Mouse (Mus musculus): ENCODE measurements at regions not wholly inside any gene's neighbourhood (a gene's known extent, or its start where the extent isn't known, plus 50 kb on each side); places are given as distances from the start of the nearest gene placed in this dataset.

GRCm38 (mm10) chr2:159068303-159069020 lies 273.9 kb downstream of the Dhx35 start:
- Histone ChIP-seq H3K27ac (replicated peaks) (no peak overlapping the region), H3K4me3 (replicated peaks) (no peak overlapping the region), H3K27me3 (no peaks in the 10 kb centered on the region), H3K9ac (no peak overlapping the region), H3K4me2 (no peak overlapping the region), H3K36me3 (replicated peaks) (no peaks in the 10 kb centered on the region), H3K4me1 (replicated peaks) (no peaks in the 10 kb centered on the region), H3K9me3 (replicated peaks) (no peaks in the 10 kb centered on the region)
- ATAC-seq (ENCODE audit: insufficient read depth): no peak
- WGBS (ENCODE audit: insufficient replicate concordance): 41% methylated on average over 7 of the region's 7 CpGs

- no peak for ATAC-seq (ENCODE audit: insufficient read depth)
- Histone ChIP-seq H3K4me2 (no peak overlapping the region), H3K36me3 (replicated peaks) (no peaks in the 10 kb centered on the region), H3K9me3 (replicated peaks) (no peaks in the 10 kb centered on the region), H3K27me3 (no peaks in the 10 kb centered on the region), H3K9ac (no peak overlapping the region), H3K4me3 (replicated peaks) (no peak overlapping the region), H3K4me1 (replicated peaks) (no peaks in the 10 kb centered on the region), H3K27ac (replicated peaks) (no peak overlapping the region)
- WGBS (ENCODE audit: insufficient replicate concordance): 19% methylated on average over 6 of the region's 6 CpGs
These were observed 274.6 kb downstream of the Dhx35 start for GRCm38 (mm10) chr2:159069180-159069579.

DNA sequence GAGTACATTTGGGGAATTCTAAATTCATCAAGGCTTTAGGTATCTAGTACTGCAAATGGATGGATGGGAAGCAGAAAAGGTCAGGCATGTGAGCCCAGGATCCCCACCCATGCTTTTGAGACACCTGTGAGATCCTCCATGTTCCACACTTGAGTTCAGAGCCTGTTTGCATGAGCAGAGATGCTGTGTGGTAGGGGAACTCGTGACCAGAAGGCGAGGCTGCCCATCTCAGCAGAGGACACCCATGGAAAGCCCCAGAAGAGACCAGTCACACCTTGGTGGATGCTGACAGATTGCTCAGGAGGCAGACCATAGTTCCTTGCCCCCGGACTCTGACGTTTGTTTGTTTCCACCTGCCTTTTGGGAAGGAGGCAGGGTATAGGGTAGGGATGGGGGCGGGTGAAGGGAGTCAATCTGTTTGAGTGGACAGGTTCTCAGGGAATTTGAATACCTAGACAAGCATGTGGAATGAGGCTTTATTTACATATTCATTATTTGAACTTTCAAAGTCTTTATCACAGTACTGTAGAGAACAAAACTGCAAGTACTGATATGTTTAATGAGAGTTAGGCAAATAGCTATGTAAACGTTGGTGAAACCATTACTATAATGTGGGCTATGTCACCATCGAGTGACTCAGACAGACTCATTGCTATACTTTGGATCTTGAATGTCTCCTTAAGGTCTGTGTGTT lies 278.5 kb downstream of the Dhx35 start:
- no peak overlapping the region for H3K4me3 ChIP-seq (replicated peaks)
- 55% methylated on average over 7 of the region's 7 CpGs for WGBS (ENCODE audit: insufficient replicate concordance)
- no peak overlapping the region for H3K9ac ChIP-seq
- ATAC-seq (ENCODE audit: insufficient read depth): no peak
- no peak overlapping the region for H3K27ac ChIP-seq (replicated peaks)
- no peaks in the 10 kb centered on the region for H3K9me3 ChIP-seq (replicated peaks)
- no peak overlapping the region for H3K4me2 ChIP-seq
- no peaks in the 10 kb centered on the region for H3K4me1 ChIP-seq (replicated peaks)
- no peaks in the 10 kb centered on the region for H3K27me3 ChIP-seq
- no peaks in the 10 kb centered on the region for H3K36me3 ChIP-seq (replicated peaks)

- no peaks in the 10 kb centered on the region for H3K27me3 ChIP-seq
- no peaks in the 10 kb centered on the region for H3K36me3 ChIP-seq (replicated peaks)
- WGBS (ENCODE audit: insufficient replicate concordance): 51% methylated on average over 7 of the region's 7 CpGs
- H3K4me3 ChIP-seq (replicated peaks): no peak overlapping the region
- no peak overlapping the region for H3K27ac ChIP-seq (replicated peaks)
- no peaks in the 10 kb centered on the region for H3K9me3 ChIP-seq (replicated peaks)
- no peak overlapping the region for H3K9ac ChIP-seq
- H3K4me1 ChIP-seq (replicated peaks): no peaks in the 10 kb centered on the region
- no peak overlapping the region for H3K4me2 ChIP-seq
- no peak for ATAC-seq (ENCODE audit: insufficient read depth)
These were observed 285.2 kb downstream of the Dhx35 start for GRCm38 (mm10) chr2:159079836-159080235.

- H3K4me2 ChIP-seq: no peak overlapping the region
- no peak overlapping the region for H3K4me3 ChIP-seq (replicated peaks)
- 68% methylated on average over 19 of the region's 19 CpGs for WGBS (ENCODE audit: insufficient replicate concordance)
- H3K9me3 ChIP-seq (replicated peaks): no peaks in the 10 kb centered on the region
- H3K4me1 ChIP-seq (replicated peaks): no peaks in the 10 kb centered on the region
- no peak overlapping the region for H3K27ac ChIP-seq (replicated peaks)
- ATAC-seq (ENCODE audit: insufficient read depth): no peak
- no peaks in the 10 kb centered on the region for H3K27me3 ChIP-seq
- no peak overlapping the region for H3K9ac ChIP-seq
- no peaks in the 10 kb centered on the region for H3K36me3 ChIP-seq (replicated peaks)
These were observed 286.4 kb downstream of the Dhx35 start for GRCm38 (mm10) chr2:159080784-159081544.

- no peaks in the 10 kb centered on the region for H3K4me1 ChIP-seq (replicated peaks)
- ATAC-seq (ENCODE audit: insufficient read depth): no peak
These were observed 292.2 kb downstream of the Dhx35 start for GRCm38 (mm10) chr2:159086836-159087235.

GRCm38 (mm10) chr2:159088196-159088595 lies 293.6 kb downstream of the Dhx35 start:
- 59% methylated on average over 4 of the region's 4 CpGs for WGBS (ENCODE audit: insufficient replicate concordance)
- no peak for ATAC-seq (ENCODE audit: insufficient read depth)
- H3K9me3 ChIP-seq (replicated peaks): no peaks in the 10 kb centered on the region
- no peaks in the 10 kb centered on the region for H3K27me3 ChIP-seq
- H3K4me2 ChIP-seq: no peak overlapping the region
- no peak overlapping the region for H3K4me3 ChIP-seq (replicated peaks)
- H3K27ac ChIP-seq (replicated peaks): no peak overlapping the region
- no peak overlapping the region for H3K9ac ChIP-seq
- no peaks in the 10 kb centered on the region for H3K36me3 ChIP-seq (replicated peaks)
- no peaks in the 10 kb centered on the region for H3K4me1 ChIP-seq (replicated peaks)

More at GRCm38 (mm10) chr2:159086836-159087235, 292.2 kb downstream of the Dhx35 start:
- no peaks in the 10 kb centered on the region for H3K36me3 ChIP-seq (replicated peaks)
- no peak overlapping the region for H3K27ac ChIP-seq (replicated peaks)
- H3K9ac ChIP-seq: no peak overlapping the region
- H3K9me3 ChIP-seq (replicated peaks): no peaks in the 10 kb centered on the region
- H3K4me3 ChIP-seq (replicated peaks): no peak overlapping the region
- no peaks in the 10 kb centered on the region for H3K27me3 ChIP-seq
- WGBS (ENCODE audit: insufficient replicate concordance): 68% methylated on average over 2 of the region's 2 CpGs
- no peak overlapping the region for H3K4me2 ChIP-seq

DNA sequence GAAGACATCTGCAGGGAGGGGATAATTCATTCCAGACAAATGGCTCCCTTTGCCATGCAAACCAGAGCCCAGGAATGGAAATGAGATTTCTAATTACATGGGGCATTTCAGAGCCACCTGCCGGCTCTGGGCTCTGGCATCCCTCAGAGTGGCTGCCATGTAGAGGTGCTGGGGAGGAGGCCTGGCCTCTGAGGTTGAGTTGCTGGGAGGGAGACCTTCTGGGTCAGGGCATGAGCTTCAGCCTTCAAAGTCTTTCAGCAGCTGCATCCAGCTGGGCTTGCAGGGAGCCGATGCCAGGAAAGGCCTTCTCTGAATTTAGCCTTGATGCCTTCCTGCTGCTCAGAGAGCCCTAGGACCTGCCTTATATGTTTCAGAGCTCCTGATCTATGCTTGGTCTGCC lies 302.1 kb downstream of the Dhx35 start:
- 52% methylated on average over 2 of the region's 2 CpGs for WGBS (ENCODE audit: insufficient replicate concordance)
- no peak for ATAC-seq (ENCODE audit: insufficient read depth)
- no peak overlapping the region for H3K4me2 ChIP-seq
- H3K4me3 ChIP-seq (replicated peaks): no peak overlapping the region
- H3K36me3 ChIP-seq (replicated peaks): no peaks in the 10 kb centered on the region
- no peaks in the 10 kb centered on the region for H3K4me1 ChIP-seq (replicated peaks)
- H3K27ac ChIP-seq (replicated peaks): no peak overlapping the region
- no peaks in the 10 kb centered on the region for H3K9me3 ChIP-seq (replicated peaks)
- no peak overlapping the region for H3K9ac ChIP-seq
- no peaks in the 10 kb centered on the region for H3K27me3 ChIP-seq

DNA sequence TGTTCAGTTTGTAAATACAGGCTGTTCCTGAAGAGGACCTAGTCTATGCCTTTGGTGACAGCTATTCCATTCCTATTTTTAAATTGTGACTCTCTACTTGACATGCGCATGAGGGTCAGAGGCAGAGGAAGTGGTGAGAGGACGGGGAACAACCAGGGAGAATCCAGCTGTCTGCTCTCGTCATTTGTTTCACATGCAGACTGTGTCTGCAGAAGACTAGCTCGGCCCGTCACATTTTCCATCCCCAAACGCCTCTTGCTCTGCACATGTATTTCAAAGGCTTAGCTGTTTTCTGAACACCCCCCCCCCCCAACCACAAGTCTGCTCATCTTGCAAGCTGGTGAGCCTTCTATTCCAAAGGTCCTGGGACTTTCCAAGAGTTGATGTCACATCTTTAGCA lies 339.4 kb downstream of the Dhx35 start:
- WGBS (ENCODE audit: insufficient replicate concordance): 38% methylated on average over 6 of the region's 6 CpGs
- Histone ChIP-seq H3K36me3 (replicated peaks) (no peaks in the 10 kb centered on the region), H3K27me3 (no peaks in the 10 kb centered on the region), H3K4me2 (no peak overlapping the region), H3K4me1 (replicated peaks) (no peaks in the 10 kb centered on the region), H3K27ac (replicated peaks) (no peak overlapping the region), H3K4me3 (replicated peaks) (no peak overlapping the region), H3K9me3 (replicated peaks) (no peaks in the 10 kb centered on the region), H3K9ac (no peak overlapping the region)
- no peak for ATAC-seq (ENCODE audit: insufficient read depth)

DNA sequence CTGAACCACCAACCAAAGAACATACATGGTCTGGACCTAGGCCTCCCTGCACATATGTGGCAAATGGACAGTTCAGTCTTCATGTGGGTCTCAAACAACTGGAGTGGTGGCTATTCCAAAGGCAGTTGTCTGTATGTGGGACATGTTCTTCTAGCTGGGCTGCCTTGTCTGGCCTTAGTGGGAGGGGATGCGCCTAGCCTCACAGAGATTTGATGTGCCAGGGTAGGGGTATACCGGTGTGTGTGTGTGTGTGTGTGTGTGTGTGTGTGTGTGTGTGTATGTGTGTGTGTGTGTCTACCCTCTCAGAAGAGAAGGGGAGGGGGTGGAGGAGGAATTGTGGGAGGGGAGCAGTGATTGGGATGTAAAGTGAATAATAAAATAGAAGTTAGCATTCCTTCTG lies 344.0 kb downstream of the Dhx35 start:
- Histone ChIP-seq H3K4me1 (replicated peaks) (no peaks in the 10 kb centered on the region), H3K27ac (replicated peaks) (no peak overlapping the region), H3K9me3 (replicated peaks) (no peaks in the 10 kb centered on the region), H3K27me3 (no peaks in the 10 kb centered on the region), H3K4me3 (replicated peaks) (no peak overlapping the region), H3K9ac (no peak overlapping the region), H3K4me2 (no peak overlapping the region), H3K36me3 (replicated peaks) (no peaks in the 10 kb centered on the region)
- WGBS (ENCODE audit: insufficient replicate concordance): 72% methylated on average over 2 of the region's 2 CpGs
- no peak for ATAC-seq (ENCODE audit: insufficient read depth)

DNA sequence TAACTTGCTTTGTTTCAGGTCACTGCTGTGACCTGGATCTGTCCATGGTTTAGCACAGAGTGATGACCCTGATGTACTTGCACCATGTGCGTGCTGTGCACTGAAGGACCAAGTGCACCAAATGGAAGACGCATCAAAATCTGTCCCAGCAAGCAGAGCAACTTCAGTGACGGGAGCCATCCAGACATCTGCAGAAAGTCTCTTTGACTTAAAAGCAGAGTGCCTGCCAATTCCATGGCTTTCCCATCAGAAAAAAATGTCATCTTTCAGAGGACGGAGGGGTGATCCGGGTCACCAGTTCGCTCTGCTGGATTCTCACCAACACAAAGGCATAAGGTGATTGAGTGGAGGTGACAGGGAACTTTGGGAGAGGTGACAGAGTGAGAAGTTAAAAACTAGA lies 351.4 kb downstream of the Dhx35 start:
- Histone ChIP-seq H3K9ac (no peak overlapping the region), H3K27ac (replicated peaks) (no peak overlapping the region), H3K4me3 (replicated peaks) (no peak overlapping the region), H3K4me1 (replicated peaks) (no peaks in the 10 kb centered on the region), H3K36me3 (replicated peaks) (no peaks in the 10 kb centered on the region), H3K9me3 (replicated peaks) (no peaks in the 10 kb centered on the region; the same call in 1 of the 2 replicates), H3K27me3 (no peaks in the 10 kb centered on the region), H3K4me2 (no peak overlapping the region)
- no peak for ATAC-seq (ENCODE audit: insufficient read depth)
- WGBS (ENCODE audit: insufficient replicate concordance): 70% methylated on average over 6 of the region's 6 CpGs

Measured in liver, embryonic 15.5 days (tissue).